Mouse (Mus musculus) brain, embryonic 14.5 days (tissue): ENCODE measurements around the gene Nmnat3.

ENCODE experiments used
- CTCF ChIP-seq: fragments of 200-500 bp; IDR thresholded peaks from 2 replicates; pipeline ENCODE4 v1.5.1; 2012; ENCODE audit warnings: inconsistent platforms, mild to moderate bottlenecking, moderate library complexity, borderline replicate concordance; ENCODE audit not compliant: insufficient read depth, insufficient read length; ENCODE audit errors: extremely low read depth
- POLR2A ChIP-seq: fragments of 200-500 bp; IDR thresholded peaks from 2 replicates; pipeline ENCODE4 v1.6.1; 2012; ENCODE audit warnings: mild to moderate bottlenecking, inconsistent platforms, borderline replicate concordance; ENCODE audit not compliant: poor library complexity, insufficient read depth, insufficient read length, severe bottlenecking; ENCODE audit errors: extremely low read depth

DNA sequence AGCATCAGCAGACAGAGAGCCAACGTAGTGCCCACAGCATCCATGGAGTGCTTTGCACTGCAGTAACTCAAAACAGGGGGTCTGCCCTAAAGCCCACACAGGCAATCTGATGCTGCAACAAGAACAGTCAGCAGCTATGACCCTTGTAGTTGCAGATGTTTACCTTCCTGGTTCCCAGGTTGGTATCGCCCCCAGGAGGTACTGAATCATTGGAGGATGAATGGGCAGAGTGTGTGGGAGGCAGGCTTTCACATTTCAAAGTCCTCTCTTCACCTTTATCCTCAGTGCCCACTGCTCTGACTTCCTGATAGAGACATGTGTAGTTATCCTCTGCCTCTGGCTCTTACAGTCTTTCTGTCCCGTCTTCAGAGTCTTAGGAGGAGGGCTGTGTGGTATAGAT, 134.7 kb downstream of the Nmnat3 start:
- TF ChIP-seq POLR2A = no peak
- TF ChIP-seq CTCF = no peak
